Mouse (Mus musculus) cortical plate, adult 2 months (tissue): Measurements from ENCODE around the gene Ildr2.

ENCODE experiments used
- CTCF ChIP-seq: fragments of 200-500 bp; IDR thresholded peaks from 2 replicates; pipeline ENCODE4 v1.5.1; 2011; ENCODE audit warnings: mild to moderate bottlenecking, control low read depth, low read length; ENCODE audit not compliant: insufficient read depth; ENCODE audit errors: extremely low read depth
- POLR2A ChIP-seq: fragments of 200-500 bp; IDR thresholded peaks from 2 replicates; pipeline ENCODE4 v1.6.1; 2011; ENCODE audit warnings: mild to moderate bottlenecking, low read length, control low read depth; ENCODE audit not compliant: insufficient read depth; ENCODE audit errors: extremely low read depth

DNA sequence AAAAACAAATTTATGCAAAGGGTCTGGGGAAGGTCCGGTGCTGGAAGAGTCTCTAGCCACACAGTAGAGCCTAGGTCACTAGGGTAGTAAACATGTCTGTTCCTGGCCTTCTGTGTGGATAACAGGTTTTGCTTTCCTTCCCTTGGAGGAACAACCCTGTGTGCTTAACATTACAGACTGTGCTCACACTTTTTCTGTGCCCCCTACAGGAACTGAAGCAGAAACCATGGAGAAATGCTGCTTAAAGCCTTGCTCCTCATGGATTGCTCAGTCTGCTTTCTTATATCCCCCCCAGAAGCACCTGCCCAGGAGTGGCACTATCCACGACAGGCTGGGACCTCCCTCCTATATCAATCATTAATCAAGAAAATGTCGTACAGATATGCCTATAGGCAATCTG is 107.9 kb downstream of the Ildr2 start:
- TF ChIP-seq CTCF (0 out of 2 replicates have a peak, but pooled peaks have one; percentile 17), POLR2A (no peak)
